Mouse (Mus musculus): ENCODE measurements at regions not wholly inside any gene's neighbourhood (a gene's known extent, or its start where the extent isn't known, plus 50 kb on each side); places are given as distances from the start of the nearest gene placed in this dataset.

DNA sequence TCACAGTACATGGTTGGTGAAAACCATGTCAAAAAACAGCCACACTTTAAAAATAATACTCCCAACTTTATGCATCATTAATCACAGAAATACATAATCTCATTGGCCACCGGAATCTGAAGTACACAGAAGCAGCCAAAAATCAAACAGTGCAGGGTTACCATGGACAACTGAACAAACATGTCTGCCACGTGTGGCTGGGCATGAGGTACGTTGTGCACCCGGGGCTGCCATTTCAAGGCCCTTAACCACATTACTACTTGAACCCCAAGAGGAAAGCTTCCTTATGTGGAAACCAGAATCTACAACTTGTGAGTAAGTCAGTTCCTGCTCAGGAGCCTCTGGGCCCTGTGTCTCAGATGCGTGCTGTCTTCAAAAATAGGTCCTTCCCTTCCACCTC lies 289.9 kb downstream of the Fam49a start:
- no peak overlapping the region for H3K27ac ChIP-seq (ENCODE audit: control insufficient read depth, insufficient read depth, low read depth, low read length)
- no peaks in the 10 kb centered on the region for H3K36me3 ChIP-seq (ENCODE audit: control insufficient read depth, insufficient read depth, low read length)
- no peaks in the 10 kb centered on the region for H3K27me3 ChIP-seq (ENCODE audit: control insufficient read depth, insufficient read depth, low read length)
- no peak overlapping the region for H3K4me3 ChIP-seq (ENCODE audit: control insufficient read depth, low read depth, low read length)
- TF ChIP-seq POLR2A (IDR thresholded peaks at IDR 0.05; ENCODE audit: control insufficient read depth, low read depth, low read length), result no peak
- TF ChIP-seq CTCF (IDR thresholded peaks at IDR 0.05; ENCODE audit: control insufficient read depth, insufficient read depth, insufficient replicate concordance, low read depth, low read length), result no peak
- no peaks in the 10 kb centered on the region for H3K4me1 ChIP-seq (ENCODE audit: control insufficient read depth, insufficient read depth, low read length)

DNA sequence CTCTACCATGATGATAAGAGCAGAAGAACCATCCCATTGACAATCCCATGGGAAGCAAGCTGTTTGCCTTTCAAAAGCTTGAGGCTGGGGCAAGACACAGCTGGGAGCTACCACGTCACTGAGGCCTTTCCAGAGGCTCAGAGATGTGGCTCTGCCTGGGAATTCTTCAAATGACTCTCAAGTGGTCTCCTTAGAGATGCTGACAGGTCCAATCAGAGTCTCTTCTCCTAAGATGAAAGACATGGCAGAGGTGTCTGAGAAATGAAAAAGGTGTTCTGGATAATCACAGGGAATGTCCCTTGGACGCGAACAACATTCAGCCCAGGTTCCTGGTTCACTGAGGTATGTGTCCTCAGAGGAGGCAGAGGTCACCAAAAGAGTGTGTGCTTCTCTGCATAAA lies 287.7 kb downstream of the Fam49a start:
- no peaks in the 10 kb centered on the region for H3K36me3 ChIP-seq (ENCODE audit: control insufficient read depth, insufficient read depth, low read length)
- no peak overlapping the region for H3K27ac ChIP-seq (ENCODE audit: control insufficient read depth, insufficient read depth, low read depth, low read length)
- no peaks in the 10 kb centered on the region for H3K4me1 ChIP-seq (ENCODE audit: control insufficient read depth, insufficient read depth, low read length)
- TF ChIP-seq POLR2A (IDR thresholded peaks at IDR 0.05; ENCODE audit: control insufficient read depth, low read depth, low read length), result no peak
- no peak for TF ChIP-seq CTCF (IDR thresholded peaks at IDR 0.05; ENCODE audit: control insufficient read depth, insufficient read depth, insufficient replicate concordance, low read depth, low read length)
- H3K4me3 ChIP-seq (ENCODE audit: control insufficient read depth, low read depth, low read length), result no peak overlapping the region
- H3K27me3 ChIP-seq (ENCODE audit: control insufficient read depth, insufficient read depth, low read length), result no peaks in the 10 kb centered on the region

DNA sequence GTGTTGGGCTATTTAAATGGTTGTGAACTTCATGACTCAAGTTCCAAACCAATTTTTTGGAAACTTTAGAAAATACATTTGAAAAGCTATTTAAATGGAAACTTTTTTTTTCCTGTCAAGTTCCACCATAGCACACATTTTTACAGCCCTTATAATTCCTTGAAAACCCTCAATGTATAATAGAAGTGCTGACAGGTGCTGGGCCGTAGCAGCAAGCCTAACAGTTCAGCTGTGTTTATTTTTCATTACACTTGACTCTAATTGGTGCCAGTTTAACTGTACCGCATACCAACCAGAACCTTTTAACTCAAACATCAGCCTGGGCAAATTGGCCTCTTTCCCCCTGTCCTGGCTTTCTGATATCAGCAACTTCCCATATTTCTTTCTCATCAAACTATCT lies 286.7 kb downstream of the Fam49a start:
- Histone ChIP-seq H3K27me3 (ENCODE audit: control insufficient read depth, insufficient read depth, low read length) (no peaks in the 10 kb centered on the region), H3K4me3 (ENCODE audit: control insufficient read depth, low read depth, low read length) (no peak overlapping the region), H3K27ac (ENCODE audit: control insufficient read depth, insufficient read depth, low read depth, low read length) (no peak overlapping the region), H3K36me3 (ENCODE audit: control insufficient read depth, insufficient read depth, low read length) (no peaks in the 10 kb centered on the region), H3K4me1 (ENCODE audit: control insufficient read depth, insufficient read depth, low read length) (no peaks in the 10 kb centered on the region)
- no peak for TF ChIP-seq CTCF (IDR thresholded peaks at IDR 0.05; ENCODE audit: control insufficient read depth, insufficient read depth, insufficient replicate concordance, low read depth, low read length)
- TF ChIP-seq POLR2A (IDR thresholded peaks at IDR 0.05; ENCODE audit: control insufficient read depth, low read depth, low read length), result no peak

DNA sequence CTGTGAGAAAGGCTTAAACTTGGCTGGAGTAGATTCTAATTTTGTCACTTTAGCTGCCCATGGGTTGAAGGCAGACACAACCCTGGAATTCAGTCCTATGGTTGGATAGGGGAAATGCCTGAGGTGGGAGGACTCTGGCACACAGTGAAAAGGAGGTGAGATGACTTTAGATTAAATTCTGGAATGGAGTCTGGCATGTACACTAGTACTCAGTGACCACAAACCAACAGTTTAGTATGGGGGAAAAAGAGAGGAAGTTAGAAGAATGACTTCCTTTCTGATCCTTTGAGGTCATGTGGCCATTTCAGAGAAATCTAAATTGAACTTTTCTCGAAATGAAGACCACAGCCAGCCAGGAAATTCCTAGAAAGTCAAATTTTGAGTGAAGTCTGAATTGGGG lies 285.5 kb downstream of the Fam49a start:
- TF ChIP-seq CTCF (IDR thresholded peaks at IDR 0.05; ENCODE audit: control insufficient read depth, insufficient read depth, insufficient replicate concordance, low read depth, low read length), result no peak
- TF ChIP-seq POLR2A (IDR thresholded peaks at IDR 0.05; ENCODE audit: control insufficient read depth, low read depth, low read length), result no peak
- no peaks in the 10 kb centered on the region for H3K27me3 ChIP-seq (ENCODE audit: control insufficient read depth, insufficient read depth, low read length)
- no peaks in the 10 kb centered on the region for H3K4me1 ChIP-seq (ENCODE audit: control insufficient read depth, insufficient read depth, low read length)

DNA sequence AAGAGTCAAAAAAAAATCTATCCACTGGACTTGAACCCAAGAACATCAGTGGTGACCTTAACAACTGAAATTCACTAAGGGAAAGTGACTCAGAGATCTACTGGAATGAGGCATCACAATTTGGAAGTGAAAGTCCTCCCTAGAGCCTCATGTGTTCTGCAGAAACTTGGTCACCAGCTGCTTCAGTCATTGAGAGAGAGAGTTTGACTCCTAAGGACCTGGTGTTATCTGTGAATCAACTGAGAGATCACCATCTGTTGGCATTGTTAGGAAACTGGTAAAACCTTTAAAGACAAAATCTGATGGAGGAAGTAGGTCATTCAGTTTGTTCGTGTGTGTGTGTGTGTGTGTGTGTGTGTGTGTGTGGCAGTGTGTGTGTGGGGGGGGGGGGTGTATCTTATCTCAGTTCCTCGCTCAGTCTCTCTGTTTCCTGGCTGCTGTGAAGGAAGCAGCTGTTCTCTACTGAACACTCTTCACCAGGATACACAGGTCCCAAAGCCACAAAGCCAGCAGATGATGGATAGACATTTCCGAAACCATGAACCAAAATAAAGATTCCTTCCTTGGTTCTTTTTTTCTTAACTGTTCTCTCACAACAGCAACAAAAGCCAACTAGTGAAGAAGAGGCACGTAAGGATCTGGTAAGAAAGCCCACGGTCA lies 284.6 kb downstream of the Fam49a start:
- H3K36me3 ChIP-seq (ENCODE audit: control insufficient read depth, insufficient read depth, low read length), result no peaks in the 10 kb centered on the region
- no peaks in the 10 kb centered on the region for H3K27me3 ChIP-seq (ENCODE audit: control insufficient read depth, insufficient read depth, low read length)
- H3K27ac ChIP-seq (ENCODE audit: control insufficient read depth, insufficient read depth, low read depth, low read length), result no peak overlapping the region
- H3K4me1 ChIP-seq (ENCODE audit: control insufficient read depth, insufficient read depth, low read length), result no peaks in the 10 kb centered on the region
- H3K4me3 ChIP-seq (ENCODE audit: control insufficient read depth, low read depth, low read length), result no peak overlapping the region
- TF ChIP-seq POLR2A (IDR thresholded peaks at IDR 0.05; ENCODE audit: control insufficient read depth, low read depth, low read length) (no peak), CTCF (IDR thresholded peaks at IDR 0.05; ENCODE audit: control insufficient read depth, insufficient read depth, insufficient replicate concordance, low read depth, low read length) (no peak)

More for the DNA sequence above, 285.5 kb downstream of the Fam49a start:
- Histone ChIP-seq H3K36me3 (ENCODE audit: control insufficient read depth, insufficient read depth, low read length) (no peaks in the 10 kb centered on the region), H3K27ac (ENCODE audit: control insufficient read depth, insufficient read depth, low read depth, low read length) (no peak overlapping the region), H3K4me3 (ENCODE audit: control insufficient read depth, low read depth, low read length) (no peak overlapping the region)

DNA sequence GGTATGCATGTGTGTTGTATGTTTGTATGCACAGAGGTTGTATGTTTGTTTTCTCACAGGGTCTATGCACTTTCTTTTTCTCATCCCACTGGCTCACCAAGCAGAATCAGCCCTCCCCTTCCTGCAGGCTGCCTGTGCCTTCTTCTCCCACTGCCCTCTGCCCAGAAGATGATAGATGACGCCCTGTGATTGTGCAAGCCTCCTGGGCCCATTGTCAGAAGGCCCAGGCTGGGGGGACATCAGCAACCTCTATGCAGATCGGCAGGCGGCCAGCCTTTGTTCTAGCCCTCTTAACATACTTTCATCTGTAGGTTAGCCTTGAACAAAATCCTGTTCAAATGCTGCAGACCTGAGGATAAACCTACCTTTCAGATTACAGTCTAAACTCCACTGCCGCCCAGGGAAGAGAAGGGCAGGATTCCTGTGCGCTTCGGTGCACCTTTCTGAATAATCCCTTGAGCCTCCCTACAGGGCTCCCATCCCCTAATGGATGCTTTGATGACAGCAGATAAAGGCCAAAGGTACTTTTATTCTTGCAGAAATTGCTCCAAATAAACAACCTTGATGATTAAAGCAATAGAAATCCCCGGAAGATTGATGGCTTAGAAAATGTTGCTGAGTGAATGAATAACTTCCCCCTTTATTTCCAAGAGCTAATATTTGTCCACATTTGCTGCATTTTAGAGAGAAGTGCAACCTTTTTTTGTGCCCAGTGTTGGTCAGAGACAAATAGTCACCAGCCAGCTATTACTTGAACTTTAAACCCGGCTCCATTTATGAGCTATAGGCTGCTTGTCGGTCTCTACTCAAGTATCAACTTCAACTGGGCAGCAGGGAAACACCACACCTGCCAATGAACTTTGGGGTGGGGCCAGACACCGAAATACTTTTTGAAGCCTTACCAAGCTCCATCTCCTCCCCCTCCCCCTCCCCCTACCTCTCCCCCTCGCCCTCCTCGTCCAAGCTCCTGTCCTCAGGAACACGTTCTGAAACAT lies 279.4 kb downstream of the Fam49a start:
- Histone ChIP-seq H3K27me3 (ENCODE audit: control insufficient read depth, insufficient read depth, low read length) (no peaks in the 10 kb centered on the region), H3K36me3 (ENCODE audit: control insufficient read depth, insufficient read depth, low read length) (no peaks in the 10 kb centered on the region), H3K27ac (ENCODE audit: control insufficient read depth, insufficient read depth, low read depth, low read length) (no peak overlapping the region), H3K4me1 (ENCODE audit: control insufficient read depth, insufficient read depth, low read length) (no peaks in the 10 kb centered on the region), H3K4me3 (ENCODE audit: control insufficient read depth, low read depth, low read length) (no peak overlapping the region)
- TF ChIP-seq CTCF (IDR thresholded peaks at IDR 0.05; ENCODE audit: control insufficient read depth, insufficient read depth, insufficient replicate concordance, low read depth, low read length) (no peak), POLR2A (IDR thresholded peaks at IDR 0.05; ENCODE audit: control insufficient read depth, low read depth, low read length) (no peak)

DNA sequence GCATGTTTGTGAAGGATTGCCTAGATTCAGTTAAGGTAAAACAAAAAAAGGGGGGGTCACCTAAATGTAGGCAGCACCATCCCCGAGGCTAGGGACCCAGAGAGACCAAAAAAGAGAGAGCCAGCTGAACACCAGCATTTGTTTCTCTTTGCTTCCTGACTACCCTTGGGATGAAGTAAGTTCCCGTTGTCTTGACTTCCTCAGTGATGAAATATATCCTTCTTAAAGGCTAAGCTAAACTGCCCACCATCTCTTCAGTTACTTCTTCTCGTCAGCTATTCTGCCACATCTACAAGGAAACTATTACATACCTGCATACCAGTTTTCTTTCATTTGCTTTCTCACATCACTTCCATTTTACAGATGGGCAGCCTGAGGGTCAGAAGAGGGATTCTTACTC lies 277.4 kb downstream of the Fam49a start:
- Histone ChIP-seq H3K27ac (ENCODE audit: control insufficient read depth, insufficient read depth, low read depth, low read length) (no peak overlapping the region), H3K27me3 (ENCODE audit: control insufficient read depth, insufficient read depth, low read length) (no peaks in the 10 kb centered on the region), H3K4me3 (ENCODE audit: control insufficient read depth, low read depth, low read length) (no peak overlapping the region), H3K4me1 (ENCODE audit: control insufficient read depth, insufficient read depth, low read length) (no peaks in the 10 kb centered on the region), H3K36me3 (ENCODE audit: control insufficient read depth, insufficient read depth, low read length) (no peaks in the 10 kb centered on the region)
- TF ChIP-seq CTCF (IDR thresholded peaks at IDR 0.05; ENCODE audit: control insufficient read depth, insufficient read depth, insufficient replicate concordance, low read depth, low read length) (no peak), POLR2A (IDR thresholded peaks at IDR 0.05; ENCODE audit: control insufficient read depth, low read depth, low read length) (no peak)
